In genomic region chr2:32896507-32897147, GRCm38 (mm10) we compare ENCODE assay signal across 9 mouse cellular contexts. TPM values are rescaled to one million over a fixed set of nuclear protein-coding genes. Genes with fewer than 3 reads are reported as not detected.
DNase-seq lines count a peak whose midpoint lies in the region; ATAC-seq and TF ChIP-seq lines count a peak whose summit lies in the region.
"Had no signal": no experiment of that assay in that cellular context is flagged by ENCODE, and none has a peak within 500 bp of the region (broad histone marks: within the 10 kb centered on the region; RNA-seq: fewer than 3 reads in every experiment).

No protein-coding gene starts in this region.

- intact Hi-C loops in heart, adult 2 months (cut with DNase I), result no loop called here
- intact Hi-C loops in gastrocnemius, postnatal 14 days (cut with DNase I; ENCODE audit: low total_unique reads), result no loop called here

- DNase-seq in heart, adult 2 months, result no peak
- DNase-seq in heart, postnatal 4 days, result no peak
- no peak for DNase-seq in lung, postnatal 14 days
- peak; percentile 67 for DNase-seq in forebrain, embryonic 14.5 days (ENCODE audit: low spot score)
- DNase-seq in urinary bladder, postnatal 10 days (ENCODE audit: low spot score), result no peak
- DNase-seq in gastrocnemius, postnatal 14 days, result no peak
- DNase-seq: left cerebral cortex, postnatal 4 days had no signal

- TF ChIP-seq POLR2A in heart, adult 2 months (IDR thresholded peaks at IDR 0.05; ENCODE audit: insufficient read depth, low read depth, low read length), result no peak

- H3K36me3 ChIP-seq in heart, adult 2 months (ENCODE audit: control insufficient read depth, insufficient read depth, low read length), result no peaks in the 10 kb centered on the region
- peaks cover 16% of the 10 kb centered on the region; the same call in 1 of the 2 replicates for H3K36me3 ChIP-seq in lung, embryonic 15.5 days
- no peaks in the 10 kb centered on the region for H3K36me3 ChIP-seq in forebrain, embryonic 14.5 days (ENCODE audit: control insufficient read depth, insufficient read depth, low read length)
- no peaks in the 10 kb centered on the region for H3K36me3 ChIP-seq in neural tube, embryonic 15.5 days

- H3K4me1 ChIP-seq in heart, adult 2 months (ENCODE audit: control insufficient read depth, insufficient read depth, low read length), result peaks cover 34% of the 10 kb centered on the region
- H3K4me1 ChIP-seq in lung, embryonic 15.5 days, result peaks cover 77% of the 10 kb centered on the region
- H3K4me1 ChIP-seq in forebrain, embryonic 14.5 days (ENCODE audit: control insufficient read depth, insufficient read depth, low read length), result peaks cover 22% of the 10 kb centered on the region
- H3K4me1 ChIP-seq in neural tube, embryonic 15.5 days, result peaks cover 28% of the 10 kb centered on the region

- WGBS in heart, adult 2 months, result 48% methylated on average over 10 of the region's 10 CpGs
- WGBS in lung, embryonic 15.5 days, result 60% methylated on average over 10 of the region's 10 CpGs
- WGBS in forebrain, embryonic 14.5 days, result 51% methylated on average over 10 of the region's 10 CpGs
- 57% methylated on average over 10 of the region's 10 CpGs for WGBS in neural tube, embryonic 15.5 days

- H3K4me2 ChIP-seq in lung, embryonic 15.5 days, result 0 out of 2 replicates have a peak overlapping the region, but pooled peaks have one; percentile 21
- H3K4me2 ChIP-seq in forebrain, embryonic 14.5 days (ENCODE audit: low read length), result no peak overlapping the region
- no peak overlapping the region for H3K4me2 ChIP-seq in neural tube, embryonic 15.5 days

- H3K9me3 ChIP-seq in lung, embryonic 15.5 days, result no peaks in the 10 kb centered on the region
- H3K9me3 ChIP-seq in forebrain, embryonic 14.5 days (replicated peaks; ENCODE audit: control insufficient read depth, low read length), result no peaks in the 10 kb centered on the region
- H3K9me3 ChIP-seq in neural tube, embryonic 15.5 days (replicated peaks), result no peaks in the 10 kb centered on the region

- H3K9ac ChIP-seq in heart, adult 2 months (ENCODE audit: low read depth, low read length), result no peak overlapping the region
- no peak overlapping the region for H3K9ac ChIP-seq in lung, embryonic 15.5 days
- no peak overlapping the region for H3K9ac ChIP-seq in forebrain, embryonic 14.5 days (ENCODE audit: low read length)
- H3K9ac ChIP-seq in neural tube, embryonic 15.5 days (replicated peaks), result no peak overlapping the region

- no peak overlapping the region for H3K4me3 ChIP-seq in heart, adult 2 months
- no peak overlapping the region for H3K4me3 ChIP-seq in lung, embryonic 15.5 days
- no peak overlapping the region for H3K4me3 ChIP-seq in forebrain, embryonic 14.5 days (ENCODE audit: low read depth, low read length)
- H3K4me3 ChIP-seq in neural tube, embryonic 15.5 days (replicated peaks), result no peak overlapping the region

- TF ChIP-seq EP300 in heart, adult 2 months (IDR thresholded peaks at IDR 0.05; ENCODE audit: insufficient read depth, low read depth, low read length), result no peak

- no peak for ATAC-seq in lung, embryonic 15.5 days (ENCODE audit: borderline replicate concordance, extremely low read depth, low FRiP score, low TSS enrichment)
- peak; percentile 30; the same call in 1 of the 2 replicates for ATAC-seq in forebrain, embryonic 14.5 days
- peak; percentile 19; the same call in 1 of the 2 replicates for ATAC-seq in neural tube, embryonic 15.5 days (ENCODE audit: low FRiP score)

- no peak for TF ChIP-seq CTCF in heart, adult 2 months (IDR thresholded peaks at IDR 0.05)

- no peaks in the 10 kb centered on the region for H3K27me3 ChIP-seq in heart, adult 2 months (ENCODE audit: control insufficient read depth, insufficient read depth, low read length)
- H3K27me3 ChIP-seq in lung, embryonic 15.5 days, result no peaks in the 10 kb centered on the region
- no peaks in the 10 kb centered on the region for H3K27me3 ChIP-seq in forebrain, embryonic 14.5 days (replicated peaks; ENCODE audit: control insufficient read depth, insufficient read depth, low read length)
- no peaks in the 10 kb centered on the region for H3K27me3 ChIP-seq in neural tube, embryonic 15.5 days (replicated peaks)

- peak overlapping the region; percentile 72 for H3K27ac ChIP-seq in heart, adult 2 months
- peak overlapping the region; percentile 76 for H3K27ac ChIP-seq in lung, embryonic 15.5 days
- H3K27ac ChIP-seq in forebrain, embryonic 14.5 days (ENCODE audit: low read depth, low read length), result peak overlapping the region; percentile 23; the same call in 1 of the 2 replicates
- peak overlapping the region; percentile 60 for H3K27ac ChIP-seq in neural tube, embryonic 15.5 days (replicated peaks)

- peaks cover 4% of the 10 kb centered on the region; the same call in 1 of the 2 replicates for H3K79me2 ChIP-seq in heart, adult 2 months (replicated peaks; ENCODE audit: control insufficient read depth, insufficient read depth, low read length)

RNA-seq across cellular contexts. Expression of gene Fam129b, which starts 20.7 kb away (rescaled TPM):
- total RNA-seq in heart, adult 2 months (2021), result 10 to 100 TPM; 19.5 to 20.0 TPM
- polyA plus RNA-seq in heart, adult 2 months (2012; rRNA removed), result 21.0 and 21.5 TPM in 2 replicates
- total RNA-seq in heart, postnatal 4 days (2021), result 10 to 100 TPM; 45.4 to 46.0 TPM
- polyA plus RNA-seq in lung, embryonic 15.5 days (2015; fragmentation: Nextera tagmentation; extraction: Ambion mirVana), result 114 and 117 TPM in 2 replicates
- polyA plus RNA-seq in forebrain, embryonic 14.5 days (2014; fragmentation: Nextera tagmentation; extraction: Ambion mirVana), result 13.8 and 17.7 TPM in 2 replicates
- polyA plus RNA-seq in neural tube, embryonic 15.5 days (2015; fragmentation: Nextera tagmentation; extraction: Ambion mirVana), result 30.7 and 34.7 TPM in 2 replicates
- total RNA-seq in gastrocnemius, postnatal 14 days (2021), result 10 to 100 TPM; 12.1 to 15.8 TPM

RNA-seq across cellular contexts. Expression of gene Stxbp1, which starts 49.6 kb away (rescaled TPM):
- 10 to 100 TPM in 1 of 2 experiments, 1 to 10 TPM in 1; 9.8 to 11.4 TPM for total RNA-seq in heart, adult 2 months (2021)
- polyA plus RNA-seq in heart, adult 2 months (2012; rRNA removed), result 14.4 and 15.6 TPM in 2 replicates
- 10 to 100 TPM; 34.8 to 39.6 TPM for total RNA-seq in heart, postnatal 4 days (2021)
- polyA plus RNA-seq in lung, embryonic 15.5 days (2015; fragmentation: Nextera tagmentation; extraction: Ambion mirVana), result 21.0 and 22.3 TPM in 2 replicates
- 127 and 174 TPM in 2 replicates for polyA plus RNA-seq in forebrain, embryonic 14.5 days (2014; fragmentation: Nextera tagmentation; extraction: Ambion mirVana)
- 276 and 315 TPM in 2 replicates for polyA plus RNA-seq in neural tube, embryonic 15.5 days (2015; fragmentation: Nextera tagmentation; extraction: Ambion mirVana)
- total RNA-seq in gastrocnemius, postnatal 14 days (2021), result 10 to 100 TPM in 1 of 2 experiments, 1 to 10 TPM in 1; 7.2 to 10.6 TPM

Comparison
In these comparisons a context has a peak if more than half of its experiments do, and no peak if none do; other contexts are left out.
1. H3K27ac ChIP-seq: peak in every context shown above with its lines; median percentile 76 in lung, embryonic 15.5 days; 72 in heart, adult 2 months; 60 in neural tube, embryonic 15.5 days; 23 in forebrain, embryonic 14.5 days.